Mouse (Mus musculus): ENCODE measurements around the gene Mrfap1. TPM values are rescaled to one million over a fixed set of nuclear protein-coding genes. Genes with fewer than 3 reads are reported as not detected.
"Not testable (repeated sequence)": the region's sequence is repeated elsewhere in the genome, so short reads cannot be mapped to it uniquely, and the experiment has no call there.

Gene Mrfap1
- polyA plus RNA-seq, 1 experiment from 2014 or later, result 329 TPM

DNA sequence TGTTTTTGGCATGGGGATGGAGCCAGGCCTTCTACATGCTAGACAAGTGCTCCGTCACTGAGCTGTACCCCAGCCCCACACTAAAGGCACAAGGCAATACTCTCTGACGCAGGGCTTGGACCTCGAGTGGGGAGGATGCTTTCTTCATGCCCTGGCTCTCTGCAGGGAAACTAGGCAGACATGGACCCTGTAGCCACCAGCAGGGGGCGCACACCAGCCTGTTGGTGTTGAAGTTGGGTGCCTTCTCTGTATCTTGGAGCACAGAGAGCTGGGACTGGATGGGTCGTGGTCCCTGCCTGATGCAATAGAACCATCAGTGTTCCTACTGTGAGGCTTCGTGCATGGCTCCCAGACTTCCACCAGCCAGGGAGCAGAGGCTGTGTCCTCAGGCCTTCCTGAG, 23.6 kb upstream of the Mrfap1 start:
- no peak overlapping the region for H3K9ac ChIP-seq
- peaks cover 11% of the 10 kb centered on the region for H3K36me3 ChIP-seq
- no peak overlapping the region for H3K27ac ChIP-seq
- H3K4me3 ChIP-seq, result no peak overlapping the region
- 0 out of 2 replicates have a peak, but pooled peaks have one; percentile 11 for ATAC-seq (replicated peaks; ENCODE audit: insufficient number of reproducible peaks, insufficient read depth, low FRiP score, low read depth)
- H3K4me1 ChIP-seq (replicated peaks), result no peaks in the 10 kb centered on the region
- H3K27me3 ChIP-seq, result no peaks in the 10 kb centered on the region
- no peak overlapping the region for H3K4me2 ChIP-seq
- no peaks in the 10 kb centered on the region for H3K9me3 ChIP-seq (replicated peaks)
- 44% methylated on average over 6 of the region's 6 CpGs for WGBS

DNA sequence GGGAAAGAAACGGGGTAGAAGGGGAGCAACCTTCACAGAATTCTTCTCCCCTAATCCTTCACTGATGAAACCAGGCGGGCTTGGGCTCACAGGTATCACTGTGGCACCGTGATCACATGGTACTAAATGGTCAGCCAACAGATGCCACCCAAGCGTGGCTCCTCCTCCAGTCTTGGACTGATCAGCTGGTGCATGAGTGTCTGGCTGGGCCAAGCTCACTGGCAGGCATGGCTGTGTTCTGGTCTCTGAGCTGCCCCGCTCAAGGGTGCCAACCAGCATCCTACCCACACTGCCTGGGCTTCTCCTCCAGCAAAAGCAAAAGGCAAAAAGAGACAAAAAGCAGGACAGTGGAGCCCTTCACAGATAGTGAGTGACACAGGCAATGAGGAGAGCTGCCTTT, 23.2 kb upstream of the Mrfap1 start:
- no peaks in the 10 kb centered on the region for H3K27me3 ChIP-seq
- WGBS, result 85% methylated on average over 5 of the region's 5 CpGs
- H3K4me1 ChIP-seq (replicated peaks), result no peaks in the 10 kb centered on the region
- no peak overlapping the region for H3K27ac ChIP-seq
- no peak for ATAC-seq (replicated peaks; ENCODE audit: insufficient number of reproducible peaks, insufficient read depth, low FRiP score, low read depth)
- no peak overlapping the region for H3K4me2 ChIP-seq
- no peak overlapping the region for H3K9ac ChIP-seq
- no peaks in the 10 kb centered on the region for H3K9me3 ChIP-seq (replicated peaks)
- no peak overlapping the region for H3K4me3 ChIP-seq
- peaks cover 13% of the 10 kb centered on the region for H3K36me3 ChIP-seq

DNA sequence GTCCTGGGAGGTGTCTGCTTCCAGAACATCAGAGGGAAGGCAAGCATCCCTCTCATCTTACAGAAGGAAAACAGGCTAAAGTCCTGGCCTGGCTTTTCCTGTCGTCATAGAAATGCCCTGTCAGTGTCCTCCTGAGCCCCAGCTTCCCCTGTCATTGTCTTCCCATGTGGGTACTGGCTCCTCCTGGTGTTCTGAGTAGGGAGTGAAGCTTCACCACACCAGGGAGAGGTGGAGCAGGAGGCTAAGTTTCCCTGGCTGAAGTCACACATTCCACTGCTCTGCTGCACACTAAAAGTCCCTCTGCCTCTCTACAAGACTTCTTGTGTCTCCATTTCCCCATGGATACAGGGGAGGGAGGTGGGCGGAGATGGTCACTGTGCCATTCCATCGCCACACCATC, 21.2 kb upstream of the Mrfap1 start:
- H3K4me2 ChIP-seq, result no peak overlapping the region
- no peaks in the 10 kb centered on the region for H3K9me3 ChIP-seq (replicated peaks)
- H3K36me3 ChIP-seq, result peaks cover 13% of the 10 kb centered on the region
- H3K4me3 ChIP-seq, result no peak overlapping the region
- no peaks in the 10 kb centered on the region for H3K4me1 ChIP-seq (replicated peaks)
- H3K9ac ChIP-seq, result no peak overlapping the region
- no peaks in the 10 kb centered on the region for H3K27me3 ChIP-seq
- H3K27ac ChIP-seq, result no peak overlapping the region
- WGBS, result 61% methylated on average over 3 of the region's 3 CpGs
- no peak for ATAC-seq (replicated peaks; ENCODE audit: insufficient number of reproducible peaks, insufficient read depth, low FRiP score, low read depth)

DNA sequence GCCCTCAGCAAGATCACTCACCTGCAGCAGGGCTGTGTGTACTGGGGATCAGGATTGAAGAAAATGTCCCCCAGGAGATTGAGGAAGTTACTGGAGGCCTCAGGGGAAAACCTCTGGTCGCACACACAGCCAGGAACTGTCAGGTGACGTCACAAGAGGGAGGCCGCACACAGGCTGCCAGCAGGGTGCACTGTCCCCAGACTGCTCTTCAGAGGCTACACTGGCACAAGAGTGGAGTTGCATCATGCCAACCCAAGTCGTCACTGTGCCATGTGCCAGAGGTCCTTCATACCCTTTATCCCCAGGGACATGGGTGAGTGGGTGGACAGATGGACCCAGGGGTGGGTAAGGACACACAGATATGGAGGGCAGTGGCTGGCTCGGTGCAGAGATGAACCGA, 18.0 kb upstream of the Mrfap1 start:
- Histone ChIP-seq H3K9ac (no peak overlapping the region), H3K4me1 (replicated peaks) (no peaks in the 10 kb centered on the region), H3K27me3 (no peaks in the 10 kb centered on the region), H3K9me3 (replicated peaks) (no peaks in the 10 kb centered on the region), H3K4me3 (no peak overlapping the region), H3K36me3 (peaks cover 9% of the 10 kb centered on the region), H3K27ac (no peak overlapping the region), H3K4me2 (no peak overlapping the region)
- ATAC-seq (replicated peaks; ENCODE audit: insufficient number of reproducible peaks, insufficient read depth, low FRiP score, low read depth), result no peak
- WGBS, result 67% methylated on average over 6 of the region's 6 CpGs

DNA sequence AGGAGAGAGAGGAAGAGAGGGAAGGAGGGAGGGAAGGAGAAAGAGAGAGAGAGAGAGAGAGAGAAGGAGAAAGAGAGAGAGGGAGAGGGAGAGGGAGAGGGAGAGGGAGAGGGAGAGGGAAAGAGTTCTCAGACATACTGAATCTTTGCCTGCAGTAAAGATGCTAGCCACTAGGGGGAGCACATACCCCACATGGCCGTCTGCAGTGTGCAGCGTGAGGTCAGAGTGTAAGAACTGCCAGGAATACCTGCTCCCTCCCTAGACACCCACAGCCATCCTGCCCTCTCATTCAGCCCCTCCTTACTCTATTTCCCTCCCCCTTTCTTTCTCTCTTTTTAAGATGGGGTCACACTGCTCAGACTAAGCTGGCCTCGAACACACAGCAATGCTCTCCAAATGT, 14.8 kb upstream of the Mrfap1 start:
- H3K27me3 ChIP-seq, result no peaks in the 10 kb centered on the region
- peaks cover 9% of the 10 kb centered on the region for H3K36me3 ChIP-seq
- no peak overlapping the region for H3K4me3 ChIP-seq
- H3K9ac ChIP-seq, result no peak overlapping the region
- no peaks in the 10 kb centered on the region for H3K9me3 ChIP-seq (replicated peaks)
- H3K27ac ChIP-seq, result no peak overlapping the region
- H3K4me1 ChIP-seq (replicated peaks), result peaks cover 4% of the 10 kb centered on the region; the same call in 1 of the 2 replicates
- ATAC-seq (replicated peaks; ENCODE audit: insufficient number of reproducible peaks, insufficient read depth, low FRiP score, low read depth), result no peak
- no peak overlapping the region for H3K4me2 ChIP-seq
- WGBS, result 30% methylated on average over 3 of the region's 3 CpGs

DNA sequence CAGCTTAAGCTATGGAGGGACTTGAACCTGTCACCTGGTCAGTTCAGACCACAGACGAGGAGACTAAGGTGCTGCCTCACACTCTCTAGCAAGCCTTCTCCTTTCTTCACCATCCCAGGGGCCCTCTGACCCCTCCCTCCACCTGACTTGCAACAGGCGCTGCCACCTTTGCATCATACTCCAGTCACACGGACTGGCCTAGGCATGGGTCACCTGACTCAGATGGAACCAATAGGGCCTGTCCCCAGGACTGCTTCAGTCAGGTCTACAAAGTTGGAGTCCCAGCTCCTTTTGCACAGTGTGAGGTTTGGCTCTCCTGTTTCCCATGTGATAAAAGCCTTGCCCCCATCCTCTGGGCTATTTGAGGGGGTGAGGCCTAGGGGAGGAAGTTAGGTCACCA, 14.1 kb upstream of the Mrfap1 start:
- Histone ChIP-seq H3K4me3 (no peak overlapping the region), H3K4me2 (no peak overlapping the region), H3K9me3 (replicated peaks) (no peaks in the 10 kb centered on the region), H3K27ac (no peak overlapping the region), H3K36me3 (peaks cover 7% of the 10 kb centered on the region), H3K27me3 (no peaks in the 10 kb centered on the region), H3K9ac (no peak overlapping the region), H3K4me1 (replicated peaks) (peaks cover 4% of the 10 kb centered on the region; the same call in 1 of the 2 replicates)
- WGBS, result 82% methylated on average over 3 of the region's 3 CpGs
- ATAC-seq (replicated peaks; ENCODE audit: insufficient number of reproducible peaks, insufficient read depth, low FRiP score, low read depth), result no peak

DNA sequence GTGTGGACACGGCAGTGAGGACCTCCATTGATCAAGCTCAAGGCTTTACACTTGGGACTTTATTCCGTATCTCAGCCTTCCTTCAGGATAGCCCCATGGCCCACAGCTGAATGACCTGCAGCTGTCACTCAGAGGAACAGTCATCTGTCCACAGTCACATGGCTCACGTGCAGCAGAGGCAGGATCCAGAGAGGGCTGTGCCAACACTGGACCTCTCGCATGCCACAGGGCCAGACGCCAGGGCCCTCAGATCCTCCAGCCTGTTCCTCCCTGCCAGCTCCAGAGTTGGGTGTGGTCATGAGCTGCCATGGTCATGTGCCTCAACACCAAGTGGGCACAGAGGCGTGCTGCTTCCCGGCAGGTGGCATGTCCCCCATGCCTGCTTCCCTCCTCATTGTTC, 12.6 kb upstream of the Mrfap1 start:
- no peak overlapping the region for H3K4me3 ChIP-seq
- no peaks in the 10 kb centered on the region for H3K27me3 ChIP-seq
- H3K4me2 ChIP-seq, result no peak overlapping the region
- H3K9ac ChIP-seq, result no peak overlapping the region
- ATAC-seq (replicated peaks; ENCODE audit: insufficient number of reproducible peaks, insufficient read depth, low FRiP score, low read depth), result no peak
- 85% methylated on average over 7 of the region's 7 CpGs for WGBS
- H3K36me3 ChIP-seq, result no peaks in the 10 kb centered on the region
- H3K27ac ChIP-seq, result no peak overlapping the region
- no peaks in the 10 kb centered on the region for H3K9me3 ChIP-seq (replicated peaks)
- H3K4me1 ChIP-seq (replicated peaks), result peaks cover 4% of the 10 kb centered on the region; the same call in 1 of the 2 replicates

DNA sequence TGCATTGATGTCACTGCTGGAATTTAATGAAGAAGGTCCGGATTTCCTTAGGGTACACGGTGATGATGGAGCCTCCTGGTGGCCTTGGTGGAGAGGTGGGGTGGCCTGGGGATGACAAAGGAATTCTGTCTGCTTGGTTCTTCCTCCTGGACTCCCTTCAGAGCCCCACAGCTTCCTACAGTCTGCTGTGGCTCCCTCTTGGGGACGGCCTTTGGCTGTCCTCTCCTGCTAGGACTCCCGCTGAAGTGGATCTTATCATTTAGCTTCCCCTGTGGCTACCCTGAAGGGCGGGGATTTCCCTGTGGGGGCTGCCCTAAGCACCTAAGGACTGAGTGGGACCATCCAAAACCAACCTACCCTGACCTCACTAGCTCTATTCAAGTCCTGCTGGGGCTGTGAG, 10.5 kb upstream of the Mrfap1 start:
- no peaks in the 10 kb centered on the region for H3K36me3 ChIP-seq
- H3K4me3 ChIP-seq, result no peak overlapping the region
- 13% methylated on average over 5 of the region's 5 CpGs for WGBS
- peaks cover 4% of the 10 kb centered on the region; the same call in 1 of the 2 replicates for H3K4me1 ChIP-seq (replicated peaks)
- H3K27me3 ChIP-seq, result 0 out of 2 replicates have a peak, but pooled peaks cover 1% of the 10 kb centered on the region
- no peaks in the 10 kb centered on the region for H3K9me3 ChIP-seq (replicated peaks)
- no peak overlapping the region for H3K9ac ChIP-seq
- no peak for ATAC-seq (replicated peaks; ENCODE audit: insufficient number of reproducible peaks, insufficient read depth, low FRiP score, low read depth)
- no peak overlapping the region for H3K4me2 ChIP-seq
- H3K27ac ChIP-seq, result no peak overlapping the region

DNA sequence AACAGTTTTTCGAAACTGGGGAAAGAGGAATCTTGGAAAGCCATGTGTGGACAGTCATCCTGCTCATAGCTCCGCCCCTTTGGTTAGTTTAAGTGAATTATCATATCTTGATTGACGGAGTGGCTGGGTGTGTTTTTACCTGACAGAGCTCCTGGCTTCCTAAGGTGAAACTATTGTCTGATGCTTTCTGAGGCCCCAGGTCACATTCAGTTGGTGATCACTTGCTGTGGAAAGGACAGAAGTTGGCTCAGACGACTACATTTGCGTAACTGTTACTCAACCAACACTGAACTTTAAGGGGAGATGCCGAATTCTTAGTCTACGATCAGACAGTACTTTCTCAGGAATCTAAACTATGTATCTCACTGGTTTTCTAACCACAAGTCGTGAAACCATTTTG, 719 bp upstream of the Mrfap1 start:
- Histone ChIP-seq H3K4me2 (peak overlapping the region; percentile 71), H3K9ac (peak overlapping the region; percentile 27; the same call in 1 of the 2 replicates), H3K27me3 (0 out of 2 replicates have a peak, but pooled peaks cover 5% of the 10 kb centered on the region), H3K9me3 (replicated peaks) (no peaks in the 10 kb centered on the region), H3K36me3 (peaks cover 6% of the 10 kb centered on the region; the same call in 1 of the 2 replicates), H3K4me1 (replicated peaks) (peaks cover 12% of the 10 kb centered on the region; the same call in 1 of the 2 replicates), H3K27ac (no peak overlapping the region), H3K4me3 (peak overlapping the region; percentile 66; the same call in 1 of the 2 replicates)
- 51% methylated on average over 8 of the region's 8 CpGs for WGBS
- ATAC-seq (replicated peaks; ENCODE audit: insufficient number of reproducible peaks, insufficient read depth, low FRiP score, low read depth), result no peak

DNA sequence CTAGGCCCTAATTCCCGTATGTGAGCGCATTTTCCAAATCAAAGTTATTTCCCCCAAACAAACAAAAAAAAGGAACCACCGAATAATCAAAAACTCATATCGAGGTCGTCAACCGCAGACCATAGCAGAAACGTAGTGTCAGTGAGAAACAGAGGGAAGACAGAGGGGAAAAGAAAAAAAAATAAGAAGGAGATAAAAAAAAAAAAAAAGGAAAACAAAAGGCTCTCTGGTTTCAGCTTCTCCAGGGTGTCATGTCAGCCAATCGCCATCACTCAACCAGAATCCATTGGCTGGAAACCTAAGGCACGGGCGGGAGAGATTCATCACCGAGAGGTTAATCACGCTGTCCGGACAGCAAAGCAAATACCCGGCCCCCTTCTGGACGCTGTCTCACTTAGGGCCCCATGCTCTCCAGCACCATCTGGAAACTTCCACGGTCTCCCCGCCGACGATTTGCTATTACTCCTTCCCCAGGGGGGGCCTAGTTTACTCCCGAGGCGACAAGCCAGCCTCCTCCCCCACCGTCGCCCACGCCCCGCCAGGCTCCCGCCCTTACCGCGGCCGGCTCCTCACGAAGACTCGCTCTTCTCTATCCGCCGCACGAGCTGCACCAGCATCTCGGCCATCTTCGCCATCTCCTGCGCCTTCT, 801 bp downstream of the Mrfap1 start:
- H3K4me2 ChIP-seq, result peak overlapping the region; percentile 71
- peak; percentile 65 for ATAC-seq (replicated peaks; ENCODE audit: insufficient number of reproducible peaks, insufficient read depth, low FRiP score, low read depth)
- H3K27me3 ChIP-seq; H3K36me3 ChIP-seq; H3K9me3 ChIP-seq (replicated peaks): not testable (repeated sequence)
- H3K27ac ChIP-seq, result peak overlapping the region; percentile 97
- H3K4me1 ChIP-seq (replicated peaks), result peaks cover 12% of the 10 kb centered on the region; the same call in 1 of the 2 replicates
- H3K4me3 ChIP-seq, result peak overlapping the region; percentile 66
- WGBS, result 3% methylated on average over 35 of the region's 37 CpGs
- H3K9ac ChIP-seq, result peak overlapping the region; percentile 78

DNA sequence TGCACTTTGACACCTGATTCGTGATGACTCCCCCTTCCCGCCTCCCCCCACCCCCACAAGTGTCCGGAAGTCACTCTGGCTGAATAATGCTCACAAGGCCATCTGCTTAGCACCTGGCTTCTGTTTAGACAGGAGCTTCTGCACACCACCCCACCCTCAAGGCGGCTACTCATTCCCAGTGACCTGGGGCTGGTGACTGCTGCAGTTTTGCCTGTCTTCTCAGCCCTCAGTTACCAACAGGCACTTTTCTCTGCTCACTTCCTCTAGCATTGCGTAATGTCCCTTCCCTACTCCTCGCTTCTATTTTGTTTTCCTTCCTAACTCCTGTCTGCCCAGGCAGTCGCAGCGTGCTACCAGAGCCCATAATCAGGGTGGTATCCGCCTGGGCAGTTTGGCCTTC, 4.7 kb downstream of the Mrfap1 start:
- H3K36me3 ChIP-seq, result peaks cover 6% of the 10 kb centered on the region; the same call in 1 of the 2 replicates
- H3K27me3 ChIP-seq, result no peaks in the 10 kb centered on the region
- WGBS, result 71% methylated on average over 9 of the region's 9 CpGs
- no peak overlapping the region for H3K4me3 ChIP-seq
- H3K9me3 ChIP-seq (replicated peaks), result no peaks in the 10 kb centered on the region
- no peak overlapping the region for H3K9ac ChIP-seq
- no peak overlapping the region for H3K27ac ChIP-seq
- peaks cover 8% of the 10 kb centered on the region; the same call in 1 of the 2 replicates for H3K4me1 ChIP-seq (replicated peaks)
- H3K4me2 ChIP-seq, result no peak overlapping the region
- ATAC-seq (replicated peaks; ENCODE audit: insufficient number of reproducible peaks, insufficient read depth, low FRiP score, low read depth), result no peak

DNA sequence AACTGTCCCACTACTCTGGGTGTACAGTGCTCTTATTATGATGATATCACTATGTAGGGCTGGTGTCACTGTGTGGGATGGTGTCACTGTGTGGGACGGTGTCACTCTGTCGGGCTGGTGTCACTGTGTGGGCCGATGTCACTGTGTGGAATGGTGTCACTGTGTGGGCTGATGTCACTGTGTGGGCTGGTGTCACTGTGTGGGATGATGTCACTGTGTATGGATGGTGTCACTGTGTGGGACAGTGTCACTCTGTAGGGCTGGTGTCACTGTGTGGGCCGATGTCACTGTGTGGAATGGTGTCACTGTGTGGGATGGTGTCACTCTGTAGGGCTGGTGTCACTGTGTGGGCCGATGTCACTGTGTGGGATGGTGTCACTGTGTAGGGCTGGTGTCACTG, 10.5 kb downstream of the Mrfap1 start:
- no peak overlapping the region for H3K4me2 ChIP-seq
- no peak overlapping the region for H3K9ac ChIP-seq
- no peaks in the 10 kb centered on the region for H3K36me3 ChIP-seq
- H3K27ac ChIP-seq, result no peak overlapping the region
- H3K27me3 ChIP-seq, result no peaks in the 10 kb centered on the region
- ATAC-seq (replicated peaks; ENCODE audit: insufficient number of reproducible peaks, insufficient read depth, low FRiP score, low read depth), result no peak
- H3K9me3 ChIP-seq (replicated peaks), result no peaks in the 10 kb centered on the region
- no peaks in the 10 kb centered on the region for H3K4me1 ChIP-seq (replicated peaks)
- no peak overlapping the region for H3K4me3 ChIP-seq
- WGBS, result 88% methylated on average over 5 of the region's 5 CpGs

Measured in heart, embryonic 15.5 days (tissue).